ENCODE assay signal across 12 mouse cellular contexts in the genomic region with DNA sequence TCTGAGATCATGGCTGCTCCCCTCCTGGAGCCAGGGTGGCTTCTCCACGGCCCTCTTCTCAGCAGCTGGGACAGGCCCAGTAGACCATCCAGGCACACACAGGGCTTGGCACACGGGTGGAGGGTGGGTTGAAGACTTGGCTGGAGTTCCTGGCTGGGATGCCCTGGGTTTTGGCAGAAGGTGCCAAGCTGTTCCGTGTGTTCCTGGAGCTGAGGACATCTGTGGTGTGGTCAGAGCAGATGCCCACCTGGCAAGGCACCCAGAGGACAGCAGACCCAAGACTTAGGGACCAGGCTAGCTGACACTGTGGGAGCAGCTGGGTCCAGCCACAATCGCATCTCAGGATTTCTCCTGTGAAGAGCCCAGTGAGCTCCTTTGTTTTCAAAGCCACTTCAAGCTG. TPM values are rescaled to one million over a fixed set of nuclear protein-coding genes. Genes with fewer than 3 reads are reported as not detected.
A peak's percentile ranks its signal among the peaks of the same experiment; 100 is the strongest.
DNase-seq lines count a peak whose midpoint lies in the region; TF ChIP-seq lines count a peak whose summit lies in the region.
"Had no signal": no experiment of that assay in that cellular context is flagged by ENCODE, and none has a peak within 500 bp of the region (broad histone marks: within the 10 kb centered on the region; RNA-seq: fewer than 3 reads in every experiment).

No protein-coding gene starts in this region.

- H3K4me3 ChIP-seq in gastrocnemius, adult 2 months, result no peak overlapping the region
- H3K4me3 ChIP-seq in left cerebral cortex, adult 2 months, result no peak overlapping the region
- H3K4me3 ChIP-seq: heart, embryonic 15.5 days had no signal

- peak; percentile 22 for DNase-seq in gastrocnemius, adult 2 months
- no peak for DNase-seq in gastrocnemius, postnatal 36 days
- DNase-seq in left cerebral cortex, postnatal 4 days, result peak; percentile 97
- DNase-seq in left cerebral cortex, adult 2 months (ENCODE audit: extremely low spot score in 1 of 2, low spot score in 2 of 2), result no peak
- peak; percentile 88 for DNase-seq in cerebellum, adult 9-10 months
- DNase-seq in layer of hippocampus, adult 8-10 months (ENCODE audit: low spot score in 2 of 2), result peak; percentile 43 to 59
- no peak for DNase-seq in urinary bladder, postnatal 36 days (ENCODE audit: low spot score in 2 of 2)
- DNase-seq in spleen, adult 18-20 months, result no peak
- DNase-seq: adrenal gland, postnatal 10 days; kidney, adult 8-10 months; lung, adult 2 months had no signal

- no peak overlapping the region for H3K27ac ChIP-seq in gastrocnemius, adult 2 months
- H3K27ac ChIP-seq in left cerebral cortex, adult 2 months, result no peak overlapping the region
- H3K27ac ChIP-seq: heart, embryonic 15.5 days had no signal

- no peak for TF ChIP-seq CTCF in gastrocnemius, adult 2 months (IDR thresholded peaks at IDR 0.05)
- TF ChIP-seq CTCF in left cerebral cortex, adult 2 months (IDR thresholded peaks at IDR 0.05), result no peak

- intact Hi-C loops in gastrocnemius, adult 2 months (cut with DNase I), result no loop called here
- intact Hi-C loops in gastrocnemius, postnatal 36 days (cut with DNase I), result no loop called here
- intact Hi-C loops in left cerebral cortex, postnatal 4 days (cut with DNase I), result no loop called here
- intact Hi-C loops in left cerebral cortex, adult 2 months (cut with DNase I), result loop anchor here (5.0 kb wide), 1 partner anchor 75 kb away; no protein-coding TSS in a partner anchor

RNA-seq across cellular contexts. Expression of gene Ppp4r2, which starts 59.1 kb away (rescaled TPM):
- total RNA-seq in gastrocnemius, adult 2 months (2021), result 10 to 100 TPM; 59.3 to 70.9 TPM
- 10 to 100 TPM; 48.2 to 51.3 TPM for total RNA-seq in gastrocnemius, postnatal 36 days (2021)
- total RNA-seq in left cerebral cortex, postnatal 4 days (2021), result 10 to 100 TPM; 72.3 to 88.7 TPM
- total RNA-seq in left cerebral cortex, adult 2 months (2021), result 10 to 100 TPM; 71.9 to 85.0 TPM
- total RNA-seq in layer of hippocampus, adult 8-10 months (2022), result 10 to 100 TPM; 69.0 to 88.8 (median 78.9) TPM

Comparison
In these comparisons a context has a peak if more than half of its experiments do, and no peak if none do; other contexts are left out.
1. DNase-seq: peak in gastrocnemius, adult 2 months (single experiment), left cerebral cortex, postnatal 4 days (single experiment), cerebellum, adult 9-10 months (single experiment) and layer of hippocampus, adult 8-10 months (2 of 2); none in gastrocnemius, postnatal 36 days (0 of 2), left cerebral cortex, adult 2 months (0 of 2), urinary bladder, postnatal 36 days (0 of 2) and spleen, adult 18-20 months (0 of 2).